Mouse (Mus musculus): ENCODE data around the gene Sorcs1.

DNA sequence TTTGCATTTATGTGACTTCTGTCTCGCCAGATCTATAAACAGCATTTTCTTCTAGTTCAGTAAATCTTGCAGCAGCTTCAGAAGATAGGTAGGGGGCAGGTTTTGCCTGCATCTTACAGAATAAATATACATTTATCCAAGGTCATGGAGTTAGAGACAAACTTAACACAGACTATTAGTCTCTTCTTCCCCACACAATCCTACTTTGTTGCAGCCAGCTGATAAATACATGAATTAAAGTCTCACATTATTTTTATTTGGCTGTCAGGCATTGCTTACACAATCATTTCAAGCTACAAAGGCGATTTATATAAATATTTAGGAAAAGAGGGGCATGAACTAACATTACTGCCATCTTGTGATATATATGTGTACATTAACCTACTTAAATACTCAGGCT is 4.8 kb upstream of the Sorcs1 start:
- no peak for TF ChIP-seq CTCF (IDR thresholded peaks at IDR 0.05; ENCODE audit: low read depth)
- TF ChIP-seq EP300 (IDR thresholded peaks at IDR 0.05; ENCODE audit: low read depth): no peak
